Mouse (Mus musculus): ENCODE results near the gene Pip4k2c.

- no peak for TF ChIP-seq SRF (IDR thresholded peaks at IDR 0.05; ENCODE audit: control insufficient read depth, insufficient read length, low read depth)
- no peak for TF ChIP-seq POLR2A (IDR thresholded peaks at IDR 0.05; ENCODE audit: insufficient read length, low read depth)
- TF ChIP-seq E2F4 (IDR thresholded peaks at IDR 0.05; ENCODE audit: insufficient read depth), result no peak
- no peak for TF ChIP-seq MYOG (IDR thresholded peaks at IDR 0.05; ENCODE audit: control insufficient read depth in 1 of 3, insufficient read depth in 1 of 3, insufficient read length in 2 of 3, low read depth in 2 of 3)
- TF ChIP-seq REST (IDR thresholded peaks at IDR 0.05; ENCODE audit: insufficient read depth, insufficient read length), result no peak
- no peak for TF ChIP-seq POLR2AphosphoS2 (IDR thresholded peaks at IDR 0.05; ENCODE audit: insufficient read length, low read depth)
- no peak for TF ChIP-seq MYOD1 (IDR thresholded peaks at IDR 0.05; ENCODE audit: control insufficient read depth in 1 of 3, insufficient read length in 2 of 3, low read depth in 2 of 3)
- no peak for TF ChIP-seq TCF12 (IDR thresholded peaks at IDR 0.05; ENCODE audit: insufficient read depth, poor library complexity, severe bottlenecking)
- TF ChIP-seq MAX (IDR thresholded peaks at IDR 0.05; ENCODE audit: low read depth), result no peak
- TF ChIP-seq CEBPB (IDR thresholded peaks at IDR 0.05; ENCODE audit: insufficient read depth, poor library complexity, severe bottlenecking), result no peak
These were observed 46.4 kb upstream of the Pip4k2c start for GRCm38 (mm10) chr10:127257790-127258189.
